Mouse (Mus musculus): ENCODE results near the gene Sptbn1. TPM values are rescaled to one million over a fixed set of nuclear protein-coding genes. Genes with fewer than 3 reads are reported as not detected.
"Not testable (repeated sequence)": the region's sequence is repeated elsewhere in the genome, so short reads cannot be mapped to it uniquely, and the experiment has no call there.

Sptbn1 gene
- polyA plus RNA-seq, 1 experiment from 2014 or later, result 69.7 TPM

DNA sequence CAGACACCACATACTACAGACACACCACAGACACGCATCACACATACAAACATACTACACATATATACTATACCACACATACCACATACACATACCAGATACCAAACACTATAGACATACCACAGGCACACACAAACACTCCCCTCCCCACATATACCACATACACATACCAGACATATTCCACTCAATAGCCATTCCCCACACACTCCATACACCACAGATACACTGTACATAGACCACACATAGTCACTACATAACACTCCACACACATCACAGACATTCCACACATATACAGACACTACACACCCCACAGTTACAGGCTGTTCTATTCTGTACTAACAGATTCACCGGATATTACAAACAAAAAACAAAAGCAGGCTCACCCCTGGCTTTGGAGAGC is 2.3 kb downstream of the Sptbn1 start:
- Histone ChIP-seq H3K9ac (replicated peaks; ENCODE audit: low read length) (no peak overlapping the region), H3K4me1 (ENCODE audit: control insufficient read depth, insufficient read depth, low read length) (no peaks in the 10 kb centered on the region), H3K4me3 (ENCODE audit: low read depth, low read length) (no peak overlapping the region), H3K4me2 (ENCODE audit: low read depth, low read length) (no peak overlapping the region), H3K27ac (replicated peaks; ENCODE audit: low read depth, low read length) (no peak overlapping the region), H3K9me3 (replicated peaks; ENCODE audit: control insufficient read depth, low read length) (no peaks in the 10 kb centered on the region), H3K27me3 (ENCODE audit: control insufficient read depth, insufficient read depth, low read length) (no peaks in the 10 kb centered on the region), H3K36me3 (replicated peaks; ENCODE audit: control insufficient read depth, insufficient read depth, low read depth, low read length) (no peaks in the 10 kb centered on the region)
- no peak for DNase-seq (ENCODE audit: low spot score)
- no peak for ATAC-seq (replicated peaks; ENCODE audit: insufficient number of reproducible peaks, low FRiP score, low TSS enrichment, low read depth)
- WGBS, result 66% methylated on average over 2 of the region's 2 CpGs

DNA sequence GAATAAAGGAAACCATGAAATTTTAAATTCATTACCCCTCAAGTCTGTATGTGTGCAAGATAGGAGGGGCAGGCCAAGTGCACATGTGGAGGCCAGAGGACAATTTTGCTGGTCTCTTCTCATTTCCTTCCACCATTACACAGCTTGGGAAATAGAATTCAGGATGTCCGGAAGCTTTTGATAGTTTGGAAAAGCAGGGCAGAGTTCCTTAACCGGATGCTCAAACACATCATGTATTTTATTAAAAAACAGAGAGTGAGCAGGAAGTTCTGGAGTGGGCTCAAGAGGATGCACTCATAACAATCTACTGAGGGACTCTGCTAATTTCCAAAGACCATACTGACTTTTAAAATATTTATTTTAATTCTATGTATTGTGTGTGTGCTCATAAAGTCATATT is 4.3 kb downstream of the Sptbn1 start:
- ATAC-seq (replicated peaks; ENCODE audit: insufficient number of reproducible peaks, low FRiP score, low TSS enrichment, low read depth), result no peak
- Histone ChIP-seq H3K27ac (replicated peaks; ENCODE audit: low read depth, low read length) (no peak overlapping the region), H3K4me3 (ENCODE audit: low read depth, low read length) (no peak overlapping the region), H3K9me3 (replicated peaks; ENCODE audit: control insufficient read depth, low read length) (no peaks in the 10 kb centered on the region), H3K36me3 (replicated peaks; ENCODE audit: control insufficient read depth, insufficient read depth, low read depth, low read length) (no peaks in the 10 kb centered on the region), H3K4me2 (ENCODE audit: low read depth, low read length) (no peak overlapping the region), H3K4me1 (ENCODE audit: control insufficient read depth, insufficient read depth, low read length) (no peaks in the 10 kb centered on the region), H3K27me3 (ENCODE audit: control insufficient read depth, insufficient read depth, low read length) (no peaks in the 10 kb centered on the region), H3K9ac (replicated peaks; ENCODE audit: low read length) (no peak overlapping the region)
- WGBS, result 82% methylated on average over 2 of the region's 2 CpGs
- DNase-seq (ENCODE audit: low spot score), result no peak

DNA sequence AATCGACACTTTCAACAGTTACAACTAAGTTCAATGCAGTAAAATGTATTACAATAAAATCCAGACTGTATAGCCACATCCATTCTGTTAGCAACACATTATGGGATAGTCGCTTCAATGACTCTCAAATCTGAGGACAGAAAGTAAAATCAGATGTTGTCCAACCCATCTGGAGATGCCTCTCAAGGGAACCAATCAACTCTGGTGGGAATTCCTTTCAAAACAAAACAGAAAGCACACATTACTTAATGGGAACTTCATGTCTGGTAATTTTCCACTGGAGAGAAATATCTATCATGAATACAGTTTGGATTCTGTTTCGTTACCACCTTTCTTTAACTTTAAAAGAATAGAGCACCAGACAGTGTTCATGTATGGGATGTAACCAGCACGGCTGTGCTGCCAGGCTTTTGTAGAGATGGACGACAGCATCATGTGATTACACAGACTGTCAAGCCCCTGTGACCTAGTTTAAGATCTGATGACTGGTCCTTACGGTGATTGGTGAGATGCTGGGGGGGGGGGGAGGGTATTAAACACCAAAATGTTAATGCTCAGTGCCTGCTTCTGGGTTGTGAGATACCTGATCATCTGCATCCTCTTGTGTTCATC is 9.1 kb downstream of the Sptbn1 start:
- Histone ChIP-seq H3K4me1 (ENCODE audit: control insufficient read depth, insufficient read depth, low read length) (no peaks in the 10 kb centered on the region), H3K4me3 (ENCODE audit: low read depth, low read length) (no peak overlapping the region), H3K4me2 (ENCODE audit: low read depth, low read length) (no peak overlapping the region), H3K27ac (replicated peaks; ENCODE audit: low read depth, low read length) (no peak overlapping the region), H3K27me3 (ENCODE audit: control insufficient read depth, insufficient read depth, low read length) (no peaks in the 10 kb centered on the region), H3K36me3 (replicated peaks; ENCODE audit: control insufficient read depth, insufficient read depth, low read depth, low read length) (no peaks in the 10 kb centered on the region), H3K9me3 (replicated peaks; ENCODE audit: control insufficient read depth, low read length) (no peaks in the 10 kb centered on the region), H3K9ac (replicated peaks; ENCODE audit: low read length) (no peak overlapping the region)
- no peak for DNase-seq (ENCODE audit: low spot score)
- no peak for ATAC-seq (replicated peaks; ENCODE audit: insufficient number of reproducible peaks, low FRiP score, low TSS enrichment, low read depth)
- WGBS, result 82% methylated on average over 6 of the region's 6 CpGs

GRCm38 (mm10) chr11:30257812-30258211 is 10.2 kb downstream of the Sptbn1 start:
- DNase-seq (ENCODE audit: low spot score) (no peak), ATAC-seq (replicated peaks; ENCODE audit: insufficient number of reproducible peaks, low FRiP score, low TSS enrichment, low read depth) (no peak)
- WGBS, result 81% methylated on average over 1 of the region's 1 CpGs
- Histone ChIP-seq H3K4me3 (ENCODE audit: low read depth, low read length) (no peak overlapping the region), H3K4me1 (ENCODE audit: control insufficient read depth, insufficient read depth, low read length) (no peaks in the 10 kb centered on the region), H3K27me3 (ENCODE audit: control insufficient read depth, insufficient read depth, low read length) (no peaks in the 10 kb centered on the region), H3K27ac (replicated peaks; ENCODE audit: low read depth, low read length) (no peak overlapping the region), H3K4me2 (ENCODE audit: low read depth, low read length) (no peak overlapping the region), H3K36me3 (replicated peaks; ENCODE audit: control insufficient read depth, insufficient read depth, low read depth, low read length) (no peaks in the 10 kb centered on the region), H3K9me3 (replicated peaks; ENCODE audit: control insufficient read depth, low read length) (no peaks in the 10 kb centered on the region), H3K9ac (replicated peaks; ENCODE audit: low read length) (no peak overlapping the region)

- no peak for ATAC-seq (replicated peaks; ENCODE audit: insufficient number of reproducible peaks, low FRiP score, low TSS enrichment, low read depth)
- Histone ChIP-seq H3K36me3 (replicated peaks; ENCODE audit: control insufficient read depth, insufficient read depth, low read depth, low read length) (no peaks in the 10 kb centered on the region), H3K27ac (replicated peaks; ENCODE audit: low read depth, low read length) (no peak overlapping the region), H3K27me3 (ENCODE audit: control insufficient read depth, insufficient read depth, low read length) (no peaks in the 10 kb centered on the region), H3K4me1 (ENCODE audit: control insufficient read depth, insufficient read depth, low read length) (no peaks in the 10 kb centered on the region), H3K9me3 (replicated peaks; ENCODE audit: control insufficient read depth, low read length) (no peaks in the 10 kb centered on the region), H3K9ac (replicated peaks; ENCODE audit: low read length) (no peak overlapping the region), H3K4me2 (ENCODE audit: low read depth, low read length) (no peak overlapping the region), H3K4me3 (ENCODE audit: low read depth, low read length) (no peak overlapping the region)
- no peak for DNase-seq (ENCODE audit: low spot score)
These were observed 10.9 kb downstream of the Sptbn1 start for GRCm38 (mm10) chr11:30257085-30257484.

GRCm38 (mm10) chr11:30256491-30256890 is 11.5 kb downstream of the Sptbn1 start:
- 87% methylated on average over 5 of the region's 5 CpGs for WGBS
- no peaks in the 10 kb centered on the region for H3K27me3 ChIP-seq (ENCODE audit: control insufficient read depth, insufficient read depth, low read length)
- no peak overlapping the region for H3K9ac ChIP-seq (replicated peaks; ENCODE audit: low read length)
- H3K9me3 ChIP-seq (replicated peaks; ENCODE audit: control insufficient read depth, low read length), result no peaks in the 10 kb centered on the region
- H3K4me3 ChIP-seq (ENCODE audit: low read depth, low read length), result no peak overlapping the region
- DNase-seq (ENCODE audit: low spot score) (no peak), ATAC-seq (replicated peaks; ENCODE audit: insufficient number of reproducible peaks, low FRiP score, low TSS enrichment, low read depth) (no peak)
- no peak overlapping the region for H3K4me2 ChIP-seq (ENCODE audit: low read depth, low read length)
- no peak overlapping the region for H3K27ac ChIP-seq (replicated peaks; ENCODE audit: low read depth, low read length)
- no peaks in the 10 kb centered on the region for H3K36me3 ChIP-seq (replicated peaks; ENCODE audit: control insufficient read depth, insufficient read depth, low read depth, low read length)
- H3K4me1 ChIP-seq (ENCODE audit: control insufficient read depth, insufficient read depth, low read length), result no peaks in the 10 kb centered on the region

DNA sequence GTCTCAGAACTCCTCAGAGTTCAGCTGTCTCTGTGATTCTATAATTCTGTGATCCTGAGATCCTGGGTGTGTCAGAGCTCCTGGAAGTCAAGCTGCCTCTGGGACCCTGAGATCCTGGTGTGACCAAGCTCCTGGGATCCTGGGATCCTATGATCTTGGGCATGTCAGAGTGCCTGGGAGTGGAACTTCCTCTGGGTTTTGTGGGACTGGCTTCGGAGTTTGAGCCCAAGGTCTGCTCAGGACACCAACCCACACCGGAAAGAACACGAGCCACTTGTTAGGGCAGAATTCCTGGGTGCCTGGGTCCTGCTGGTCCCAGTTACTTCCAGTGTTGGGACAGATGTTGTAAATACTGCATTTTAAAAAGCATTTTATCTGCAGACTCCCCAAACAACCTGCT is 12.8 kb downstream of the Sptbn1 start:
- ATAC-seq (replicated peaks; ENCODE audit: insufficient number of reproducible peaks, low FRiP score, low TSS enrichment, low read depth); H3K4me3 ChIP-seq (ENCODE audit: low read depth, low read length); H3K27me3 ChIP-seq (ENCODE audit: control insufficient read depth, insufficient read depth, low read length); H3K9ac ChIP-seq (replicated peaks; ENCODE audit: low read length); H3K9me3 ChIP-seq (replicated peaks; ENCODE audit: control insufficient read depth, low read length); DNase-seq (ENCODE audit: low spot score); H3K4me1 ChIP-seq (ENCODE audit: control insufficient read depth, insufficient read depth, low read length); H3K27ac ChIP-seq (replicated peaks; ENCODE audit: low read depth, low read length); H3K36me3 ChIP-seq (replicated peaks; ENCODE audit: control insufficient read depth, insufficient read depth, low read depth, low read length); H3K4me2 ChIP-seq (ENCODE audit: low read depth, low read length): not testable (repeated sequence)
- WGBS, result 95% methylated on average over 3 of the region's 3 CpGs

DNA sequence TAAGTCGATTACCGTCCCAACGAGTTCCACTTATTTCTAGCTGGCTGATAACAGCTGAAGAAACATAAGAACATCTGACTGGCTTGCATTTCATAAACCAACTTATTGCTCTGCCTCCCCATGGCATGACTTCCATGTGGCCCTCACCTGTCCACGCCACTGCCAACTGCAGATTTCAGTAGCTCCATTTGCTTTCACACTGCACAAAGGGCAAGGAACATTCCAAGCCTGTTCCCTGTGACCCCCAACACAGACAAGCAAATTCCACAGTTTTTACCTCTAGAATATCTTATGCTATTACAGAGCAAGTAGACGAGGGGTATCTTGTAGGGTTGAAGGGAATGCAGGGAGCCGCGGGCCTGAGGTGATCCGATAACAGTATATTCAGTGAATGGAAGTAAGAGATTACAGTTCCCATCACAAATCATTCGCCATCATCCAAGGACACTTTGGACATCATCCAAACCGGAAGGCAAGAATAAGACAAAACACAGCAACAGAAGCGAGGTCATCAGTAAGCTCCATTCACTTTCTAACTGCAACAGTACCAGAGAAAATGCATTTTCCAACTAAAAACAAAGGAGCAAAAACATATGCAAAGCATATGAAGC is 16.6 kb downstream of the Sptbn1 start:
- no peak overlapping the region for H3K4me3 ChIP-seq (ENCODE audit: low read depth, low read length)
- H3K27me3 ChIP-seq (ENCODE audit: control insufficient read depth, insufficient read depth, low read length), result no peaks in the 10 kb centered on the region
- no peak for DNase-seq (ENCODE audit: low spot score)
- H3K9ac ChIP-seq (replicated peaks; ENCODE audit: low read length), result no peak overlapping the region
- ATAC-seq (replicated peaks; ENCODE audit: insufficient number of reproducible peaks, low FRiP score, low TSS enrichment, low read depth), result no peak
- 87% methylated on average over 11 of the region's 11 CpGs for WGBS
- H3K4me2 ChIP-seq (ENCODE audit: low read depth, low read length), result no peak overlapping the region
- H3K36me3 ChIP-seq (replicated peaks; ENCODE audit: control insufficient read depth, insufficient read depth, low read depth, low read length), result no peaks in the 10 kb centered on the region
- no peak overlapping the region for H3K27ac ChIP-seq (replicated peaks; ENCODE audit: low read depth, low read length)
- H3K4me1 ChIP-seq (ENCODE audit: control insufficient read depth, insufficient read depth, low read length), result no peaks in the 10 kb centered on the region
- H3K9me3 ChIP-seq (replicated peaks; ENCODE audit: control insufficient read depth, low read length), result no peaks in the 10 kb centered on the region
